Mouse (Mus musculus): ENCODE data around the gene Spaca9. TPM values are rescaled to one million over a fixed set of nuclear protein-coding genes. Genes with fewer than 3 reads are reported as not detected.

Gene Spaca9
- polyA plus RNA-seq (2015; fragmentation: Nextera tagmentation; extraction: Ambion mirVana): 1.5 TPM in 2 replicates

DNA sequence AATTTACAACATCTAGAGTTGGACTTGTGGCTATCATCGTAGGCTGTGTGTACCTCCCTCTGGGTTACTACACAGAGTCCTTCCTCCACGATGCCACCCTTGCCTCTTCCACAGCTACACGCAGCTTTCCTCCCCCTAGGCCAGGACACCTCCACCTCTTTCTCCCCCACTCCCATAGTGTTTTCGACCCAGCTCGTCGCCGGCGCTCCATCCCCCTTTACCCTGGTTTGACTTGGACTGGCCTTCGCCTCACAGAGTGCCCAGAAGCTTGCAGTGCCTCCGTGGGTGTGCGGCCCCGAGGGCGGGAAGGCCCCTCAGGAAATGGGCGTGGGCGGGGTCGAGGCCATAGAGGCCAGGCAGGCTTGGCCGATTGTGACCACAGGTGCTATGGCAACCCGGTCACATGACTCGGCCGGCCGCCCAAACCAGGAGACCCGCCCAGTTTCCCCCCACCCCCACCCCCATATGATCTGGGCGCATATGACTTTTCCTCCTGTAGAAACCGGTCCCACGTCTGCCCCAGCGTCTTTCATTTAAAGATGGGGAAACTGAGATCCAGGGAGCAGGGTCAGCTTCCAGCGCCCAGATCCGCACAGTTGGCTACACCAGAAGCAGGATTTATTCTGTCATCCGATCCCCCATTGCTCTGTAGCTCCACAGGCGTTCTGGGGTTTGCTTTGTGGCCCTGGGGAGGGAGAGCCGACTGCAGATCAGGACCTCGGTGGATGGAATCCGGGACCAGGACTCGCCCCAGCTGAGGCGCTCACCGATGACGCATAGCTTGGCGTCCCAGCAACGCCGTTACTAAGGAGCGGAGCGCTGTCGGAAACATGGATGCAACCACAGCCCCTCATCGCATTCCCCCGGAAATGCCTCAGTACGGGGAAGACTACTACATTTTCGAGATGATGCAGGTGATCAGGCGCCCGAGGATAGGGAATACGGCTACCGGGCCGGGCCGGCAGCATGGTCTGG, at the start of gene Spaca9, which contains the start of gene Ak8:
Gene Spaca9, minus strand, starts transcription at position 367 of the 975 bp plus-strand sequence.
Gene Ak8, plus strand, starts transcription at position 804 of the 975 bp plus-strand sequence.
- Histone ChIP-seq H3K27ac (replicated peaks) (peak within 1 kb of the TSS; percentile 75), H3K36me3 (no peaks in the 10 kb centered on the region)

DNA sequence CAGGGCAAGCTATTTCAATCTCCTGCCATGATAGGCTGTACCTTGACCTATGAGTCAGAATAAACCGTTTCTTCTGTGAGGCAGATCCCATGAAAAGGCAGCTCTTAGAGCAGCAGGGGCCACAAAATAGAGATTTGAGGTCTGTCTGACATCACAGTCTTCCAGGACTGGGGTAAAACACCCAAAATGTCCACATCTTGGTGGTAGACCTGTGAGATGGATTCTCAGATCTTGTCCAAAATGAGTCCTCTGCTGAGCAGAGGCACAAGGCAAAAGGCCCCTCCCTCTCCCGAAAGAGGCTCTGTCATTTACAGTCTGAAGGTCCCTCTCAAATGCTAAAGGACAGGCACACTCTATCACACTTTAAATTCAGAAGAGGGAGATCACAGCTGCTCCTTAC, 48.2 kb upstream of the Spaca9 start:
- Histone ChIP-seq H3K27ac (replicated peaks) (no peak overlapping the region), H3K4me2 (no peak overlapping the region), H3K27me3 (replicated peaks) (peaks cover 35% of the 10 kb centered on the region), H3K36me3 (no peaks in the 10 kb centered on the region), H3K4me3 (replicated peaks) (no peak overlapping the region), H3K4me1 (peaks cover 25% of the 10 kb centered on the region), H3K9me3 (replicated peaks) (no peaks in the 10 kb centered on the region), H3K9ac (replicated peaks) (no peak overlapping the region)
- 82% methylated on average over 2 of the region's 2 CpGs for WGBS
- ATAC-seq (ENCODE audit: low FRiP score): no peak

More for the DNA sequence above, at the start of gene Spaca9, which contains the start of gene Ak8:
- Histone ChIP-seq H3K9ac (replicated peaks) (peak within 1 kb of the TSS; percentile 73), H3K4me2 (peak within 1 kb of the TSS; percentile 98), H3K4me3 (replicated peaks) (peak within 1 kb of the TSS; percentile 66), H3K9me3 (replicated peaks) (no peaks in the 10 kb centered on the region), H3K27me3 (replicated peaks) (no peaks in the 10 kb centered on the region), H3K4me1 (peaks cover 12% of the 10 kb centered on the region)
- WGBS: under 1% methylated on average over 53 of the region's 53 CpGs
- ATAC-seq (ENCODE audit: low FRiP score): peak; percentile 91

DNA sequence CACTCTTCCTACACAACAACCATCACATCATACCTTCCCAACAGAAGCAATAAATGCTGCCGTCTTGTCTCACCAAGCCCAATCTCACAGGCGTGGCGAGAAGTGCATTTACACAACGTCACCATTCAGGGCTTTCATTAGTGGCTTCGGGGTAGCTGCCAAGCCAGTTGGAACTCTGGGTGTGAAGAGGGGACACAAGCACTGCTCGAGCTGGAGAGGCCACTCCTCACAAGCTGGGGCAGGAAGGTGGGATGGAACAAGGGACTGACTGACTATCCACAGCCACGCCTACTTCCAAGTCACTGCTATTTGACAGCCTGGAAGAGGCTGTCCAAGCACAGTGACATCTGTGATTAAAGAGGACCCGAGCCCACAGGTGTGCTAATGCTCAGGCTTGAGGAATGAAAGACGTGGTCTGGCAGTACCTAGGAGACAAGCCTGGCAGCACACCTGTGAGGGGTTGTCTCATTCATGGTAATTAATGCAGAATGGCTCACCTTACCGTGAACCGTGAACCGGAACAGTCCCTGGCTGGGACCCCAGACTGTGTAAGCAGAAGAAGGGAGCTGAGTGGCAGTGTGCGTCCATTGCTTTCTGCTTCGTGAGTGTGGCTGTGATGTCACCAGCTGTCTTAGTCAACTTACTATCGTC, 47.3 kb upstream of the Spaca9 start:
- Histone ChIP-seq H3K4me1 (peaks cover 16% of the 10 kb centered on the region), H3K9ac (replicated peaks) (no peak overlapping the region), H3K27ac (replicated peaks) (no peak overlapping the region), H3K9me3 (replicated peaks) (no peaks in the 10 kb centered on the region), H3K27me3 (replicated peaks) (peaks cover 29% of the 10 kb centered on the region), H3K36me3 (no peaks in the 10 kb centered on the region), H3K4me3 (replicated peaks) (no peak overlapping the region), H3K4me2 (no peak overlapping the region)
- WGBS: 77% methylated on average over 15 of the region's 15 CpGs
- no peak for ATAC-seq (ENCODE audit: low FRiP score)

DNA sequence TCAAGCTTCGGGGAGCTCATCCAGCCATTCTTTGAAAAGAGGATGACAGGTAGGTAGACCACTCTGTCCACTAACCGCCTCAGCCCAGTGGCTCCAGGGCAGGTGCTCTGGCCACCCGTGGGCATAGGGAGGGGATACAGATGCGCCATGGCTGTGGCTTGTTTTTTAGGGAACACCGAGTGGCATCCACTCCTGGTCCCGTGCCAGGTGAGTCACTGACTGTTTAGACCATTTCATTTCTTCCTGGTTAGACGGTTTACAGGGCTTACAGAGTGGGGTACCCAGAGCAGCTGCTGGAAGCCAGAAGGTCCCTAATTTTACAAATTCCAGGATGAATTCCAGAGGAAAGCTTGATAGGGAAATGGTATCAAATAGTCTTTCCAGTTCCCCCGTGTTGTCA, 43.2 kb upstream of the Spaca9 start:
- ATAC-seq (ENCODE audit: low FRiP score): no peak
- H3K9ac ChIP-seq (replicated peaks): no peak overlapping the region

DNA sequence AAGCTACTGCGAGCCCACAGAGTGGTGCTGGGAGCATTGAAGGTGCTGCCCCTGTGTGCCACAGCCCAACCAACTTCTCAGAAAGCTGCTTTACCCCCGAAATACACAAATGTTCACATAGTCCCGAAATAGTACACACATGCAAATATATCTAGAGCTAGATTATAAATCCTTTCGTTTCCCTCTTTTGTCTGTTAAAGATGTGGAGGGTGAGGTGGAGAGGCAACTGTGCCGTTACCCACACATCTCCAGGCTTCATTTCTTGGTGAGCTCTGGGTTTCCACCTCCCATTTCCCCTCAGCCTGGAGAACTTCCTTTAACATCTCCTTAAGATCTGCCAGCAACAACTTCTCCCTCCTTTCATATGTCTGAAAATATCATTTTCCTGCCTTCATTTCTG, 40.6 kb upstream of the Spaca9 start:
- Histone ChIP-seq H3K9ac (replicated peaks) (no peak overlapping the region), H3K4me1 (peaks cover 15% of the 10 kb centered on the region), H3K27me3 (replicated peaks) (peaks cover 26% of the 10 kb centered on the region), H3K27ac (replicated peaks) (no peak overlapping the region), H3K9me3 (replicated peaks) (no peaks in the 10 kb centered on the region), H3K4me2 (no peak overlapping the region), H3K36me3 (no peaks in the 10 kb centered on the region), H3K4me3 (replicated peaks) (no peak overlapping the region)
- 90% methylated on average over 5 of the region's 5 CpGs for whole genome bisulfite sequencing
- no peak for ATAC-seq (ENCODE audit: low FRiP score)

More for the DNA sequence above, 43.2 kb upstream of the Spaca9 start:
- Histone ChIP-seq H3K4me2 (no peak overlapping the region), H3K36me3 (no peaks in the 10 kb centered on the region), H3K27ac (replicated peaks) (no peak overlapping the region), H3K9me3 (replicated peaks) (no peaks in the 10 kb centered on the region), H3K4me3 (replicated peaks) (no peak overlapping the region), H3K4me1 (peaks cover 5% of the 10 kb centered on the region), H3K27me3 (replicated peaks) (peaks cover 28% of the 10 kb centered on the region)
- 84% methylated on average over 8 of the region's 8 CpGs for WGBS

DNA sequence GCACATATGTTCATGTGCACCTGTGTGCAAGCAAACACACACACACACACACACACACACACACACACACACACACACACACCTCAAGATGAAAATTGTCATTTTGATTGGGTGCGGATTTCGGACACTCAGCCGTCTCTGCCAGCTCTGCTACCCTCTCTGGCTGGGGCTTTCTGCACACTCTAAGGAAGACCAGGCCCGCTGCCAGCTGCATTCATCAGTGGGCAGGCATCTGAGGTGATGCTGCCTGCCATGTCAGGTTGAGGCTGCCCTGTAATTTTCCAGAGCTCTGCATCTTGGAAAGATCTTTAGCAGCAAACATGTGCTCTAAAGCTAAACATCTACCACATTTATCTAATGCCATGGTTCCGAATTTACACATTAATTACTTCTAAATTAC, 37.6 kb upstream of the Spaca9 start:
- Histone ChIP-seq H3K27me3 (replicated peaks) (peaks cover 26% of the 10 kb centered on the region; the same call in 1 of the 2 replicates), H3K4me1 (peaks cover 15% of the 10 kb centered on the region), H3K36me3 (no peaks in the 10 kb centered on the region), H3K9me3 (replicated peaks) (no peaks in the 10 kb centered on the region), H3K9ac (replicated peaks) (no peak overlapping the region), H3K4me3 (replicated peaks) (no peak overlapping the region), H3K27ac (replicated peaks) (no peak overlapping the region), H3K4me2 (no peak overlapping the region)
- ATAC-seq (ENCODE audit: low FRiP score): peak; percentile 41; the same call in 1 of the 2 replicates
- 65% methylated on average over 5 of the region's 5 CpGs for WGBS

DNA sequence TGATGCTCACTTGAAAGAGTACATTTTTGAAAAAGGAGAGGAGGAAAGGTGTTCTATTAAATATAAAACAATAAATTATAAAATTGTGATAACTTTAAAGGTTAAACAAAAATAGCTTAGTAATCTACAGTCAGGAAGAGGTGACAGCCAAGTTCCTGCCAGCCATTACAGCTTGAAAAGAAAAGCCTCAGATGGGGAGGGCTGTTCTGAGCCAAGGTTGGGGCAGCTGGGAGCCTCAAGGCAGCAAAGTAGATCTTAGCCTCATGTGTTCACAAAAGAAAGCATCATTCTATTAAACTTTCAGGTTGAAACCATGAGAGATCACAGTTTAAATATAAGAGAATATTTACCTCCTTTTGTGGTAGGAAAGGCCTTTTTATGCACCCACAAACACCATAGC, 31.1 kb upstream of the Spaca9 start:
- no peaks in the 10 kb centered on the region for H3K9me3 ChIP-seq (replicated peaks)
- no peak overlapping the region for H3K9ac ChIP-seq (replicated peaks)
- ATAC-seq (ENCODE audit: low FRiP score): no peak
- H3K36me3 ChIP-seq: no peaks in the 10 kb centered on the region
- H3K4me1 ChIP-seq: peaks cover 17% of the 10 kb centered on the region
- no peak overlapping the region for H3K27ac ChIP-seq (replicated peaks)
- no peak overlapping the region for H3K4me2 ChIP-seq
- no peak overlapping the region for H3K4me3 ChIP-seq (replicated peaks)
- H3K27me3 ChIP-seq (replicated peaks): peaks cover 1% of the 10 kb centered on the region; the same call in 1 of the 2 replicates

DNA sequence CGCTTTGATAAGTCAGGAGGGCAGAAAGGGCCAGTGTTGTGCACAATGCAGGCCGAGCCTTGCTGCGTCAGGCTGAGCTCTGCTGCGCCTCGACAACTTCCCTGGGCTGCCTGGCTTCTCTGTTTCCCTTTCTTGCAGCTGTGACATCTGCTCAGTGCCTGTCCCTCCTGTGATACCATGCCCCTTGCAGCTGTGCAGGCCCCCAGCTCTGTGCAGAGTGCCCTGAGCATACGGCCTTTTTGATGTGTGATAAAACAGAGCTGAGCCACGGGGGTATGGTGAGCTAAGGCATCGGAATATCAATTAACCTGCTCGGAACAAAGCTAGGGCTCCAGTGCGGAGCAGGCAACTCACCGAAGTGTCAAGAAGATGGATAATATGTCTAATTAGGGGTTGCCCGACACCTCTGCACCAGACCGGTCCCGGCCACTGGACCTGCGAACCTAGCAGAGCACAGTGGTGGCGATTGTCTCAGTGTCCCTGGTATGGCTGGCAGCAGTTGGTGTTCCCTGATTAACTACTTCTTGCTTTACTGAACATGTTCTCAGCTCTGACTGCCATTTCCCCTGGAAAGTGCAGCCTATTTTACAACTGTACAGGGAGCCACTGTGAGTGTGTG, 28.4 kb upstream of the Spaca9 start:
- Histone ChIP-seq H3K9ac (replicated peaks) (0 out of 2 replicates have a peak overlapping the region, but pooled peaks have one; percentile 7), H3K4me3 (replicated peaks) (no peak overlapping the region), H3K36me3 (no peaks in the 10 kb centered on the region), H3K4me1 (peaks cover 17% of the 10 kb centered on the region), H3K9me3 (replicated peaks) (no peaks in the 10 kb centered on the region), H3K27ac (replicated peaks) (0 out of 2 replicates have a peak overlapping the region, but pooled peaks have one; percentile 5), H3K4me2 (no peak overlapping the region; the same call in 1 of the 2 replicates), H3K27me3 (replicated peaks) (peaks cover 2% of the 10 kb centered on the region; the same call in 1 of the 2 replicates)
- WGBS: 12% methylated on average over 16 of the region's 16 CpGs
- peak; percentile 50; the same call in 1 of the 2 replicates for ATAC-seq (ENCODE audit: low FRiP score)

DNA sequence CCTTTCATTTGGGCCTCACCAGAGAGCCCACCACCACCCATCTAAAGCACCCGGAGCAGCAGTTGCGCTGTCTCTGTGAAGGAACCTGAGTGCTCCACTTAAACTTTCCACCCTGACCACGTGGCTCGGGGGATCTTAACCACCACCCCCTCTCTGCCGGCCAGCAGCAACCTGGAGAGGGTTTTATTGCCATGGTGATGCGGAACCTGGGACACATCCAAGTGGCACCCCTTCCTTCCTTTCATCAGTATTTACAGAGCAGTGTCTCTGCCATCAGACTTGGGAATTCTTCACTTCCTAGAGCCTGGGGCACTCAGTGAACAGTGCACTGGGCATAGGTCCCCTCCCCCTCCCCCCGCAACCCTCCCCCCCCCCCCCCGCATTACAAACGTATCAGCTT, 24.4 kb upstream of the Spaca9 start:
- WGBS: 60% methylated on average over 9 of the region's 9 CpGs
- no peak overlapping the region for H3K9ac ChIP-seq (replicated peaks)
- no peak overlapping the region for H3K4me2 ChIP-seq
- H3K9me3 ChIP-seq (replicated peaks): no peaks in the 10 kb centered on the region
- H3K4me3 ChIP-seq (replicated peaks): no peak overlapping the region
- peaks cover 2% of the 10 kb centered on the region; the same call in 1 of the 2 replicates for H3K27me3 ChIP-seq (replicated peaks)
- no peak for ATAC-seq (ENCODE audit: low FRiP score)
- no peak overlapping the region for H3K27ac ChIP-seq (replicated peaks)
- H3K36me3 ChIP-seq: no peaks in the 10 kb centered on the region
- peaks cover 17% of the 10 kb centered on the region for H3K4me1 ChIP-seq

DNA sequence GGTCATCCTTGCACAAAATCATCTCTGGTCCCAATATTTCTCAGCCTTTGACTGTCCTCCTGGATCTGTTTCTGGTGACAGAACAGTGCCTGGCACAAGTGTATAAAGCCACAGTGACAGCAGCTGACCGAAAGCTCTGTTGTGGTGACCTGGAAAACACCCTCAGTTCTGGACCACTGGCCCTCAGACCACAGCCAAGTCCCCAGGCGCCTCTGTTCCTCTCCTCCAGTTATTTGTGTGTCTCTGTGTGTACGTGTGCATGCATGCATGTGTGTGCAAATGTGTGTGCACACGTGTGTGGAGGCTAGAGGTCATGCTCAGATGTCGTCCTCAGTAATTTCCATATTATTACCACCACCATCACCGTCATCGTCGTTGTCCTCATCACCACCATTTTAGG, 22.9 kb upstream of the Spaca9 start:
- H3K36me3 ChIP-seq: no peaks in the 10 kb centered on the region
- H3K9ac ChIP-seq (replicated peaks): no peak overlapping the region
- H3K27ac ChIP-seq (replicated peaks): no peak overlapping the region
- no peaks in the 10 kb centered on the region for H3K9me3 ChIP-seq (replicated peaks)
- no peak overlapping the region for H3K4me2 ChIP-seq
- H3K4me1 ChIP-seq: peaks cover 4% of the 10 kb centered on the region
- no peak for ATAC-seq (ENCODE audit: low FRiP score)
- 88% methylated on average over 8 of the region's 8 CpGs for WGBS
- peaks cover 2% of the 10 kb centered on the region; the same call in 1 of the 2 replicates for H3K27me3 ChIP-seq (replicated peaks)
- H3K4me3 ChIP-seq (replicated peaks): no peak overlapping the region

DNA sequence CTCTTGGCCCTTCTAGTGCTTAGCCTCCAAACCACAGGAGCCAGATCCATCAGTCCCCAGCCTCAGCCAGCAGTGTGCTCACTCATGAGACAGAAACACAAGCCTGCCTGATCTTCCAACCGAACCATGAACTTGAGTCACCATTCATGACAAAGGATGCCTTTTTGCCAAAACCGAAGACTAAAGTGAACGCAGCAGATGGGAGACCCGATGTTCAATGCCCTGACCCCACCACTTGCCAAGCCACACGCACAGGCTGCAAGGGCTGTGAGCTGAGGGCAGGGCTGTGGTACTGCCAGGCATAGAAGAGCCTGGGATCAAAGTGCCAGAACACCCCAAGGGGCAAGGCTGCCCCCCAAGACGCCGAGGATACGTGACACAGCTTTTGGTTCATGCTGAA, 13.5 kb upstream of the Spaca9 start:
- Histone ChIP-seq H3K27me3 (replicated peaks) (no peaks in the 10 kb centered on the region), H3K4me1 (0 out of 2 replicates have a peak, but pooled peaks cover 4% of the 10 kb centered on the region), H3K4me3 (replicated peaks) (no peak overlapping the region), H3K9ac (replicated peaks) (no peak overlapping the region), H3K9me3 (replicated peaks) (no peaks in the 10 kb centered on the region), H3K27ac (replicated peaks) (no peak overlapping the region), H3K36me3 (no peaks in the 10 kb centered on the region), H3K4me2 (no peak overlapping the region)
- 80% methylated on average over 8 of the region's 8 CpGs for WGBS
- no peak for ATAC-seq (ENCODE audit: low FRiP score)
